Mouse (Mus musculus): ENCODE results near the gene Olfr215. TPM values are rescaled to one million over a fixed set of nuclear protein-coding genes. Genes with fewer than 3 reads are reported as not detected.
"Not testable (repeated sequence)": the region's sequence is repeated elsewhere in the genome, so short reads cannot be mapped to it uniquely, and the experiment has no call there.

Olfr215 gene
- polyA plus RNA-seq, 1 experiment from 2014 or later: not detected

GRCm38 (mm10) chr6:116607230-116607629 is 23.2 kb upstream of the Olfr215 start:
- H3K36me3 ChIP-seq (ENCODE audit: control insufficient read depth, insufficient read depth): no peaks in the 10 kb centered on the region
- H3K4me3 ChIP-seq (ENCODE audit: low read depth, low read length): no peak overlapping the region
- 30% methylated on average over 4 of the region's 4 CpGs for WGBS (ENCODE audit: insufficient replicate concordance)

GRCm38 (mm10) chr6:116600969-116601368 is 17.0 kb upstream of the Olfr215 start:
- not testable (repeated sequence) for H3K4me1 ChIP-seq (ENCODE audit: control insufficient read depth, low read depth, low read length); H3K4me2 ChIP-seq (ENCODE audit: low read depth, low read length); H3K27me3 ChIP-seq (ENCODE audit: control insufficient read depth, insufficient read depth, low read depth, low read length); H3K36me3 ChIP-seq (ENCODE audit: control insufficient read depth, insufficient read depth); H3K4me3 ChIP-seq (ENCODE audit: low read depth, low read length); H3K9me3 ChIP-seq (replicated peaks; ENCODE audit: control insufficient read depth, low read length); ATAC-seq (ENCODE audit: low read depth); H3K27ac ChIP-seq (ENCODE audit: low read length); H3K9ac ChIP-seq (ENCODE audit: low read depth, low read length)

More at GRCm38 (mm10) chr6:116607230-116607629, 23.2 kb upstream of the Olfr215 start:
- no peak overlapping the region for H3K27ac ChIP-seq (ENCODE audit: low read length)
- H3K9ac ChIP-seq (ENCODE audit: low read depth, low read length): no peak overlapping the region
- H3K4me1 ChIP-seq (ENCODE audit: control insufficient read depth, low read depth, low read length): no peaks in the 10 kb centered on the region
- H3K4me2 ChIP-seq (ENCODE audit: low read depth, low read length): no peak overlapping the region
- ATAC-seq (ENCODE audit: low read depth): no peak
- H3K9me3 ChIP-seq (replicated peaks; ENCODE audit: control insufficient read depth, low read length): no peaks in the 10 kb centered on the region
- H3K27me3 ChIP-seq (ENCODE audit: control insufficient read depth, insufficient read depth, low read depth, low read length): no peaks in the 10 kb centered on the region

GRCm38 (mm10) chr6:116569834-116570233 is 14.2 kb downstream of the Olfr215 start:
- no peak for ATAC-seq (ENCODE audit: low read depth)
- no peak overlapping the region for H3K9ac ChIP-seq (ENCODE audit: low read depth, low read length)
- H3K27me3 ChIP-seq (ENCODE audit: control insufficient read depth, insufficient read depth, low read depth, low read length): no peaks in the 10 kb centered on the region
- H3K4me1 ChIP-seq (ENCODE audit: control insufficient read depth, low read depth, low read length): no peaks in the 10 kb centered on the region
- H3K4me3 ChIP-seq (ENCODE audit: low read depth, low read length): no peak overlapping the region
- no peaks in the 10 kb centered on the region for H3K36me3 ChIP-seq (ENCODE audit: control insufficient read depth, insufficient read depth)
- WGBS (ENCODE audit: insufficient replicate concordance): 14% methylated on average over 3 of the region's 3 CpGs
- H3K9me3 ChIP-seq (replicated peaks; ENCODE audit: control insufficient read depth, low read length): no peaks in the 10 kb centered on the region
- no peak overlapping the region for H3K27ac ChIP-seq (ENCODE audit: low read length)
- no peak overlapping the region for H3K4me2 ChIP-seq (ENCODE audit: low read depth, low read length)

GRCm38 (mm10) chr6:116554952-116555351 is 29.0 kb downstream of the Olfr215 start:
- Histone ChIP-seq H3K27ac (ENCODE audit: low read length) (no peak overlapping the region), H3K4me2 (ENCODE audit: low read depth, low read length) (no peak overlapping the region), H3K9me3 (replicated peaks; ENCODE audit: control insufficient read depth, low read length) (no peaks in the 10 kb centered on the region), H3K9ac (ENCODE audit: low read depth, low read length) (no peak overlapping the region), H3K4me3 (ENCODE audit: low read depth, low read length) (no peak overlapping the region), H3K4me1 (ENCODE audit: control insufficient read depth, low read depth, low read length) (no peaks in the 10 kb centered on the region), H3K36me3 (ENCODE audit: control insufficient read depth, insufficient read depth) (no peaks in the 10 kb centered on the region), H3K27me3 (ENCODE audit: control insufficient read depth, insufficient read depth, low read depth, low read length) (no peaks in the 10 kb centered on the region)
- WGBS (ENCODE audit: insufficient replicate concordance): 37% methylated on average over 3 of the region's 3 CpGs
- ATAC-seq (ENCODE audit: low read depth): no peak

GRCm38 (mm10) chr6:116553935-116554334 is 30.1 kb downstream of the Olfr215 start, which contains the start of gene Olfr214:
TSS of gene Olfr214 (plus strand) at chr6:116554235.
- Histone ChIP-seq H3K36me3 (ENCODE audit: control insufficient read depth, insufficient read depth) (no peaks in the 10 kb centered on the region), H3K4me1 (ENCODE audit: control insufficient read depth, low read depth, low read length) (no peaks in the 10 kb centered on the region), H3K4me3 (ENCODE audit: low read depth, low read length) (no peak within 1 kb of the TSS), H3K27ac (ENCODE audit: low read length) (no peak within 1 kb of the TSS), H3K27me3 (ENCODE audit: control insufficient read depth, insufficient read depth, low read depth, low read length) (no peaks in the 10 kb centered on the region), H3K4me2 (ENCODE audit: low read depth, low read length) (no peak within 1 kb of the TSS), H3K9me3 (replicated peaks; ENCODE audit: control insufficient read depth, low read length) (no peaks in the 10 kb centered on the region), H3K9ac (ENCODE audit: low read depth, low read length) (no peak within 1 kb of the TSS)
- ATAC-seq (ENCODE audit: low read depth): no peak
- 59% methylated on average over 1 of the region's 1 CpGs for WGBS (ENCODE audit: insufficient replicate concordance)

- not testable (repeated sequence) for H3K27me3 ChIP-seq (ENCODE audit: control insufficient read depth, insufficient read depth, low read depth, low read length); H3K27ac ChIP-seq (ENCODE audit: low read length); H3K36me3 ChIP-seq (ENCODE audit: control insufficient read depth, insufficient read depth); H3K9me3 ChIP-seq (replicated peaks; ENCODE audit: control insufficient read depth, low read length); ATAC-seq (ENCODE audit: low read depth); H3K9ac ChIP-seq (ENCODE audit: low read depth, low read length); H3K4me2 ChIP-seq (ENCODE audit: low read depth, low read length); H3K4me1 ChIP-seq (ENCODE audit: control insufficient read depth, low read depth, low read length); H3K4me3 ChIP-seq (ENCODE audit: low read depth, low read length)
- 83% methylated on average over 11 of the region's 11 CpGs for WGBS (ENCODE audit: insufficient replicate concordance)
Measured at GRCm38 (mm10) chr6:116550841-116551240, 33.2 kb downstream of the Olfr215 start, which contains the start of gene Gm5580. TSS of gene Gm5580 (plus strand) at chr6:116551141.

GRCm38 (mm10) chr6:116542500-116542899 is 41.5 kb downstream of the Olfr215 start:
- 33% methylated on average over 2 of the region's 2 CpGs for WGBS (ENCODE audit: insufficient replicate concordance)
- Histone ChIP-seq H3K27ac (ENCODE audit: low read length) (no peak overlapping the region), H3K27me3 (ENCODE audit: control insufficient read depth, insufficient read depth, low read depth, low read length) (no peaks in the 10 kb centered on the region), H3K9ac (ENCODE audit: low read depth, low read length) (no peak overlapping the region), H3K9me3 (replicated peaks; ENCODE audit: control insufficient read depth, low read length) (no peaks in the 10 kb centered on the region), H3K36me3 (ENCODE audit: control insufficient read depth, insufficient read depth) (no peaks in the 10 kb centered on the region), H3K4me1 (ENCODE audit: control insufficient read depth, low read depth, low read length) (no peaks in the 10 kb centered on the region), H3K4me2 (ENCODE audit: low read depth, low read length) (no peak overlapping the region), H3K4me3 (ENCODE audit: low read depth, low read length) (no peak overlapping the region)
- no peak for ATAC-seq (ENCODE audit: low read depth)

GRCm38 (mm10) chr6:116538156-116538555 is 45.8 kb downstream of the Olfr215 start, which contains the start of gene Olfr213:
TSS of gene Olfr213 (plus strand) at chr6:116538456.
- Histone ChIP-seq H3K27me3 (ENCODE audit: control insufficient read depth, insufficient read depth, low read depth, low read length) (no peaks in the 10 kb centered on the region), H3K4me2 (ENCODE audit: low read depth, low read length) (no peak within 1 kb of the TSS)

More at GRCm38 (mm10) chr6:116538156-116538555, 45.8 kb downstream of the Olfr215 start, which contains the start of gene Olfr213:
- Histone ChIP-seq H3K36me3 (ENCODE audit: control insufficient read depth, insufficient read depth) (no peaks in the 10 kb centered on the region), H3K9me3 (replicated peaks; ENCODE audit: control insufficient read depth, low read length) (no peaks in the 10 kb centered on the region), H3K9ac (ENCODE audit: low read depth, low read length) (no peak within 1 kb of the TSS), H3K4me1 (ENCODE audit: control insufficient read depth, low read depth, low read length) (no peaks in the 10 kb centered on the region), H3K27ac (ENCODE audit: low read length) (no peak within 1 kb of the TSS), H3K4me3 (ENCODE audit: low read depth, low read length) (no peak within 1 kb of the TSS)
- WGBS (ENCODE audit: insufficient replicate concordance): 48% methylated on average over 1 of the region's 1 CpGs
- ATAC-seq (ENCODE audit: low read depth): no peak
